Comparison of ENCODE assay signal across 8 mouse cellular contexts in the genomic region with DNA sequence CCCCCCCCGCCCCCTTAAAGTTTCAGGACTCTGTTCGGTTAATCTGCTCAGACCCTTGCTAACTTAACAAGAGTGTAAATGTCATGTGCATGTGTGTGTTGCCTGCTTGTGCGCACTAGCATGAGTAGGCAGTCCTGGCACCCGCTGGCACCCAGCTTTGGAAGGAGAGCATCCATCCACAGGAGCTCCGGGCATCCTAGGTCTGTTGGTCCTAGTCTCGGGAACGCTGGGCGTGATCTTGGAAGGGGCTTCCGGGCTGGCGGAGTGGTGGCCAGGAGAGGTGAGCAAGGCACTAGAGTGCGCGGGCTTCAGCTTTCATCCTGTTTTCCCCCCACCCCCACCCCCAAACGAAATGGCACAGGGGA. TPM values are rescaled to one million over a fixed set of nuclear protein-coding genes. Genes with fewer than 3 reads are reported as not detected.
DNase-seq lines count a peak whose midpoint lies in the region; ATAC-seq and TF ChIP-seq lines count a peak whose summit lies in the region.

Agpat4 (plus strand) TSS at position 144 of the 365 bp plus-strand sequence.

- H3K4me2 ChIP-seq in heart, embryonic 12.5 days, result peak within 1 kb of the TSS; percentile 86
- H3K4me2 ChIP-seq in forebrain, embryonic 11.5 days (ENCODE audit: low read depth, low read length, severe bottlenecking), result peak within 1 kb of the TSS; percentile 89

- WGBS in heart, embryonic 12.5 days, result under 1% methylated on average over 13 of the region's 13 CpGs
- WGBS in forebrain, embryonic 11.5 days, result under 1% methylated on average over 13 of the region's 13 CpGs
- under 1% methylated on average over 13 of the region's 13 CpGs for WGBS in spleen, adult 2 months

- H3K9me3 ChIP-seq in heart, embryonic 12.5 days (replicated peaks), result no peaks in the 10 kb centered on the region
- H3K9me3 ChIP-seq in forebrain, embryonic 11.5 days (ENCODE audit: control insufficient read depth, low read length), result no peaks in the 10 kb centered on the region

- TF ChIP-seq POLR2A in spleen, adult 2 months (IDR thresholded peaks at IDR 0.05; ENCODE audit: low read depth, low read length), result no peak

- TF ChIP-seq CTCF in spleen, adult 2 months (IDR thresholded peaks at IDR 0.05; ENCODE audit: extremely low read depth, insufficient read depth, insufficient read length, insufficient replicate concordance), result no peak

- peaks cover 9% of the 10 kb centered on the region for H3K4me1 ChIP-seq in heart, embryonic 12.5 days (replicated peaks)
- H3K4me1 ChIP-seq in forebrain, embryonic 11.5 days (replicated peaks; ENCODE audit: control insufficient read depth, insufficient read depth, low read length), result peaks cover 7% of the 10 kb centered on the region; the same call in 1 of the 2 replicates
- no peaks in the 10 kb centered on the region; the same call in 1 of the 2 replicates for H3K4me1 ChIP-seq in spleen, adult 2 months (ENCODE audit: control insufficient read depth, insufficient read depth, insufficient read length)

- intact Hi-C loops in left cerebral cortex, postnatal 25 days (cut with DNase I), result loop anchor here (5.0 to 10.0 kb wide), 3 partner anchors 81 to 256 kb away; partner anchors contain the start of gene Plg

- no peaks in the 10 kb centered on the region for H3K27me3 ChIP-seq in heart, embryonic 12.5 days (replicated peaks)
- no peaks in the 10 kb centered on the region for H3K27me3 ChIP-seq in forebrain, embryonic 11.5 days (ENCODE audit: control insufficient read depth, insufficient read depth, low read length)
- H3K27me3 ChIP-seq in spleen, adult 2 months (ENCODE audit: control insufficient read depth, insufficient read depth, low read length), result no peaks in the 10 kb centered on the region

- peak within 1 kb of the TSS; percentile 87 for H3K27ac ChIP-seq in heart, embryonic 12.5 days (ENCODE audit: poor library complexity, severe bottlenecking)
- peak within 1 kb of the TSS; percentile 92 for H3K27ac ChIP-seq in forebrain, embryonic 11.5 days (ENCODE audit: low read depth, low read length)
- H3K27ac ChIP-seq in spleen, adult 2 months (ENCODE audit: insufficient read depth, low read length), result peak within 1 kb of the TSS; percentile 67

- H3K36me3 ChIP-seq in heart, embryonic 12.5 days, result no peaks in the 10 kb centered on the region
- H3K36me3 ChIP-seq in forebrain, embryonic 11.5 days (ENCODE audit: control insufficient read depth, insufficient read depth, low read length), result no peaks in the 10 kb centered on the region
- H3K36me3 ChIP-seq in spleen, adult 2 months (ENCODE audit: control insufficient read depth, insufficient read depth, low read length), result no peaks in the 10 kb centered on the region

- peak within 1 kb of the TSS; percentile 94 for H3K9ac ChIP-seq in heart, embryonic 12.5 days
- peak within 1 kb of the TSS; percentile 80 for H3K9ac ChIP-seq in forebrain, embryonic 11.5 days (ENCODE audit: low read length)

- peak; percentile 76 for ATAC-seq in heart, embryonic 12.5 days (ENCODE audit: insufficient number of reproducible peaks, low FRiP score)
- peak; percentile 76 for ATAC-seq in forebrain, embryonic 11.5 days (replicated peaks; ENCODE audit: low FRiP score)
- ATAC-seq in inflammation-experienced regulatory T-cells, adult 6 months, result no peak
- peak; percentile 20 for ATAC-seq in megakaryocyte progenitor cell, adult 5-6 weeks (replicated peaks; ENCODE audit: poor library complexity)

- no peak for DNase-seq in heart, adult 18-20 months
- peak; percentile 54 for DNase-seq in brain, adult 2 months (ENCODE audit: low read depth, low spot score)
- DNase-seq in forebrain, embryonic 11.5 days (ENCODE audit: low spot score), result peak; percentile 82
- DNase-seq in left cerebral cortex, postnatal 25 days (ENCODE audit: low spot score in 2 of 2), result peak; percentile 31 to 34
- DNase-seq in spleen, adult 2 months (ENCODE audit: low read depth in 1 of 2, low spot score in 2 of 2), result peak in 1 of 2 experiments; percentile 22

- peak within 1 kb of the TSS; percentile 89 for H3K4me3 ChIP-seq in heart, embryonic 12.5 days
- H3K4me3 ChIP-seq in forebrain, embryonic 11.5 days (ENCODE audit: low read depth, low read length), result peak within 1 kb of the TSS; percentile 68
- H3K4me3 ChIP-seq in spleen, adult 2 months (ENCODE audit: extremely low read depth, insufficient read depth, insufficient read length), result peak within 1 kb of the TSS; percentile 70

RNA-seq across cellular contexts. Expression of gene Agpat4, which starts in this region (rescaled TPM):
- 20.3 and 21.1 TPM in 2 replicates for polyA plus RNA-seq in heart, embryonic 12.5 days (2016; fragmentation: Nextera tagmentation; extraction: Ambion mirVana)
- total RNA-seq in heart, adult 18-20 months (2021), result 1 to 10 TPM; 3.7 to 4.5 TPM
- polyA plus RNA-seq in forebrain, embryonic 11.5 days (2014; fragmentation: Nextera tagmentation; extraction: Ambion mirVana), result 31.1 and 35.6 TPM in 2 replicates
- polyA plus RNA-seq in inflammation-experienced regulatory T-cells, adult 6 months (2017; shearing (Covaris generic)), result 10 to 100 TPM; 10.6 to 35.9 (median 14.9) TPM
- 10 to 100 TPM; 60.5 to 65.6 TPM for total RNA-seq in left cerebral cortex, postnatal 25 days (2021)
- total RNA-seq in megakaryocyte progenitor cell, adult 5-6 weeks (2015), result 0.81 and 1.7 TPM in 2 replicates
- 0.54 and 2.6 TPM in 2 replicates for total RNA-seq in megakaryocyte progenitor cell, adult 5-6 weeks (2017)
- polyA plus RNA-seq in spleen, adult 2 months (2012; rRNA removed), result 14.4 and 16.1 TPM in 2 replicates

Comparison
In these comparisons a context has a peak if more than half of its experiments do, and no peak if none do; other contexts are left out.
1. RNA of gene Agpat4 (total RNA-seq): 60.5 to 65.6 TPM in left cerebral cortex, postnatal 25 days; 3.7 to 4.5 TPM in heart, adult 18-20 months and 0.54 to 2.6 TPM in megakaryocyte progenitor cell, adult 5-6 weeks; every median in the first group is over 10 times any median in the second.
2. DNase-seq: peak in brain, adult 2 months (single experiment), forebrain, embryonic 11.5 days (single experiment) and left cerebral cortex, postnatal 25 days (2 of 2); none in heart, adult 18-20 months (0 of 2).
3. Peak in every context shown above with its lines, with median percentiles within 50 percentile points of each other: H3K27ac ChIP-seq and H3K4me3 ChIP-seq.